Mouse (Mus musculus): ENCODE results near the gene Iqce. TPM values are rescaled to one million over a fixed set of nuclear protein-coding genes. Genes with fewer than 3 reads are reported as not detected.

The Iqce gene
- total RNA-seq (2014; rRNA removed) (2.3 and 2.4 TPM in 2 replicates), polyA plus RNA-seq (2012; rRNA removed) (3.8 and 5.5 TPM in 2 replicates)

DNA sequence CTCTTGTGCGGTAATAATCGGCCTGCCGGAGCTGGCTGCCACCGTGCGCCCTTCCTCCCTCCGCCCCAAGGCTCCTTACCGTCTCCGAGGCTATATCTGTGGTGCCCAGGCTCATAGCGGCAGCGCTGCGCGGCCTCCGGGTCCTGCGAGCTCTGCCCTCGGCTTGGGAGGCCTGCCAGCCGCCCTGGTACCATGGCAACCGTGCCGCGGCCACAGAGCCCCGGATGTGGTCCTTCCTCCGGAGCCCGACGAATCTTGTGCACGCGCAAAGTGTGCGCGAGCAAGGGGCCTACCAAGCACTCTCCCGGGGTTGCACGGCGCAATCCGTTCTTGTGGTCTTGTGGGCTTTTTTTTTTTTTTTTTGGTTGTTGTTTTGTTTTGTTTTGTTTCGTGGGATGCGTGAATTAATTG, at the start of gene Iqce:
Gene Iqce, minus strand, starts transcription at position 276 of the 411 bp plus-strand sequence.
- Histone ChIP-seq H3K79me2 (ENCODE audit: control insufficient read depth, insufficient read depth, low read length) (no peaks in the 10 kb centered on the region; the same call in 1 of the 2 replicates), H3K36me3 (ENCODE audit: control insufficient read depth, insufficient read depth, low read length) (no peaks in the 10 kb centered on the region), H3K9ac (ENCODE audit: low read depth, low read length) (peak within 1 kb of the TSS; percentile 79), H3K4me3 (ENCODE audit: insufficient read depth, low read depth, low read length) (peak within 1 kb of the TSS; percentile 83), H3K4me1 (ENCODE audit: control insufficient read depth, insufficient read depth, low read length) (peaks cover 12% of the 10 kb centered on the region), H3K27ac (replicated peaks; ENCODE audit: insufficient read depth, low read depth, low read length) (peak within 1 kb of the TSS; percentile 22), H3K27me3 (ENCODE audit: control insufficient read depth, insufficient read depth, low read length) (no peaks in the 10 kb centered on the region)
- under 1% methylated on average over 33 of the region's 33 CpGs for WGBS
- peak; percentile 71 for DNase-seq (ENCODE audit: extremely low read depth, low read depth, low spot score)
- TF ChIP-seq POLR2A (IDR thresholded peaks at IDR 0.05; ENCODE audit: extremely low read depth, insufficient read depth, low read length) (peak; percentile 31; the same call in 1 of the 2 replicates), CTCF (IDR thresholded peaks at IDR 0.05; ENCODE audit: low read depth, low read length) (no peak)

DNA sequence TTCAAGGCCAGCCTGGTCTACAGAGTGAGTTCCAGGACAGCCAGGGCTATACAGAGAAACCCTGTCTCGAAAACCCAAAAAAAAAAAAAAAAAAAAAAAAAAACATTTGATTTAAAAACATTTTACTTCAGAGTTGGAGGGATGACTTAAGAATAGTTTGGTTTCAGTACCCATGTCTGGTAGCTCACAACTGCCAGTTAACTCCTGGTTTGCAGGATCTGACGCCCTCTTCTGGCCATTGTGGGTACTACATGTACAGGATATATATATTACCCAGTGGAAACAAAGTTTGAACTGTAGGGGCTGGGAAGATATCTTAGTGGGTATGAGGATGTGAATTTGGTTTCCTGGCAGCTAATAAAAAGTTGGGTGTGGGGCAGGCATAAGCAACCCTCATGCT, 48.7 kb upstream of the Iqce start:
- H3K79me2 ChIP-seq (ENCODE audit: control insufficient read depth, insufficient read depth, low read length): no peaks in the 10 kb centered on the region
- H3K4me1 ChIP-seq (ENCODE audit: control insufficient read depth, insufficient read depth, low read length): peaks cover 3% of the 10 kb centered on the region; the same call in 1 of the 2 replicates
- H3K9ac ChIP-seq (ENCODE audit: low read depth, low read length): no peak overlapping the region
- H3K4me3 ChIP-seq (ENCODE audit: insufficient read depth, low read depth, low read length): no peak overlapping the region
- no peak overlapping the region for H3K27ac ChIP-seq (replicated peaks; ENCODE audit: insufficient read depth, low read depth, low read length)
- no peaks in the 10 kb centered on the region for H3K27me3 ChIP-seq (ENCODE audit: control insufficient read depth, insufficient read depth, low read length)
- WGBS: 2% methylated on average over 1 of the region's 2 CpGs
- DNase-seq (ENCODE audit: extremely low read depth, low read depth, low spot score): no peak
- peak; percentile 55 for TF ChIP-seq CTCF (IDR thresholded peaks at IDR 0.05; ENCODE audit: low read depth, low read length)
- no peak for TF ChIP-seq POLR2A (IDR thresholded peaks at IDR 0.05; ENCODE audit: extremely low read depth, insufficient read depth, low read length)
- no peaks in the 10 kb centered on the region for H3K36me3 ChIP-seq (ENCODE audit: control insufficient read depth, insufficient read depth, low read length)

DNA sequence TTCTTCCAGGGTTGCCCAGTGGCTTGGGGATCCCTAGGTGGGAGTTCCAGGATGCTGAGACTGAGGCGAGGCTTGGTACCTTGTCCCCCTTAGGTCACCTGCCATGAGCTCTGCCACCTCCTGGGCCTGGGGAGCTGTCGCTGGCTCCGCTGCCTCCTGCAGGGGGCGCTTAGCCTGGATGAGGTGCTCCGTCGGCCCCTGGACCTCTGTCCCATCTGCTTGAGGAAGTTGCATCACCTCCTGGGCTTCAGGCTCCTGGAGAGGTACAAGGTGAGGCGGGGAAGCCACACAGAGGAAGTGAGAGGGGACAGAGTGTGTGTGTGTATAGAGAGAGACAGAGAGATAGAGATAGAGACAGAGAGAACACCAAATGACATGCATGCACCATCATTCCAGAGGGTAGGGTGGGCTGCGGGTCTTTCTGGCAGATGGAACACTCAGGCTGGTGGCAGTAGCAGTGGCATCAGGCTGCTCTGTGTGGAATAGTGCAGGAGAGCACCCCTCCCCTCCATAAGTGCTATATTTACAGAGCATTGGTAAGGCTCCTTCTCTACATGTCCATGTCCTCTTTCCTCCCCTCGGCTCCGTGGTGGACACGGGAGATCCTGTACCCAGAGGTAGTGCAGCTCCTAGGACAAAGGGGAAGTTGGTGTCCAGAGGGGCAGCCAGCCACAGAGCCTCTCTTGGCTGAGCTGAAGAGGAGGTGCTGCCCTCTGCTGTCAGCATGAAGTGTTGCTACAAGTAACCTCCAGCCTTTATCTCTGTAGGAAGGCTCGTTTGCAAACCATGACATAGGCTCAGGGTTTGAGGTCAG, 47.1 kb upstream of the Iqce start:
- TF ChIP-seq POLR2A (IDR thresholded peaks at IDR 0.05; ENCODE audit: extremely low read depth, insufficient read depth, low read length): no peak
- peak; percentile 93 for TF ChIP-seq CTCF (IDR thresholded peaks at IDR 0.05; ENCODE audit: low read depth, low read length)
- no peaks in the 10 kb centered on the region for H3K36me3 ChIP-seq (ENCODE audit: control insufficient read depth, insufficient read depth, low read length)
- no peaks in the 10 kb centered on the region for H3K79me2 ChIP-seq (ENCODE audit: control insufficient read depth, insufficient read depth, low read length)
- no peak overlapping the region for H3K27ac ChIP-seq (replicated peaks; ENCODE audit: insufficient read depth, low read depth, low read length)
- no peak overlapping the region for H3K4me3 ChIP-seq (ENCODE audit: insufficient read depth, low read depth, low read length)
- peak; percentile 53 for DNase-seq (ENCODE audit: extremely low read depth, low read depth, low spot score)
- H3K9ac ChIP-seq (ENCODE audit: low read depth, low read length): peak overlapping the region; percentile 1; the same call in 1 of the 2 replicates
- peaks cover 3% of the 10 kb centered on the region; the same call in 1 of the 2 replicates for H3K4me1 ChIP-seq (ENCODE audit: control insufficient read depth, insufficient read depth, low read length)
- no peaks in the 10 kb centered on the region for H3K27me3 ChIP-seq (ENCODE audit: control insufficient read depth, insufficient read depth, low read length)
- 15% methylated on average over 12 of the region's 12 CpGs for WGBS

DNA sequence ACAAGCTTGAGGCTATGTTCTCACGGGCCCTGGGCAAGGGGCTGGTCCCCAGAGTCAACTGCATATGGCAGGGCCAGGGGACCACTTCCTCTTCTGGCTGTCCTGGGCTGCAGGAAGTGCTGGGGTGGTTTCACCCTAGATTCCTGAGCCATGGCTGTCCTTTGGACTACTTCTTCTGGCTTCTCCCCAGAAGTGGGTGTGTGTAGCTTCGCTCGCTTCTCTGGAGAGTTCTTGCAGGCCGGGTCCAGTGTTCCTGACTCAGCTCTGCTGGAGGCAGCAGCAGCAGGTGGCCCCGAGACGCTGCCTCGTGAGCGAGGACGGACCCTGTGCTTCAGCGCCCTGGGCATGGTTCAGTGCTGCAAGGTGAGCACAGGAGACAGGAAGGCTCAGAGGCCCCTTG, 46.2 kb upstream of the Iqce start:
- Histone ChIP-seq H3K4me3 (ENCODE audit: insufficient read depth, low read depth, low read length) (no peak overlapping the region), H3K27me3 (ENCODE audit: control insufficient read depth, insufficient read depth, low read length) (no peaks in the 10 kb centered on the region), H3K27ac (replicated peaks; ENCODE audit: insufficient read depth, low read depth, low read length) (no peak overlapping the region), H3K79me2 (ENCODE audit: control insufficient read depth, insufficient read depth, low read length) (no peaks in the 10 kb centered on the region), H3K4me1 (ENCODE audit: control insufficient read depth, insufficient read depth, low read length) (peaks cover 3% of the 10 kb centered on the region; the same call in 1 of the 2 replicates), H3K36me3 (ENCODE audit: control insufficient read depth, insufficient read depth, low read length) (no peaks in the 10 kb centered on the region), H3K9ac (ENCODE audit: low read depth, low read length) (no peak overlapping the region)
- WGBS: 81% methylated on average over 10 of the region's 10 CpGs
- no peak for DNase-seq (ENCODE audit: extremely low read depth, low read depth, low spot score)
- no peak for TF ChIP-seq POLR2A (IDR thresholded peaks at IDR 0.05; ENCODE audit: extremely low read depth, insufficient read depth, low read length)
- TF ChIP-seq CTCF (IDR thresholded peaks at IDR 0.05; ENCODE audit: low read depth, low read length): no peak

DNA sequence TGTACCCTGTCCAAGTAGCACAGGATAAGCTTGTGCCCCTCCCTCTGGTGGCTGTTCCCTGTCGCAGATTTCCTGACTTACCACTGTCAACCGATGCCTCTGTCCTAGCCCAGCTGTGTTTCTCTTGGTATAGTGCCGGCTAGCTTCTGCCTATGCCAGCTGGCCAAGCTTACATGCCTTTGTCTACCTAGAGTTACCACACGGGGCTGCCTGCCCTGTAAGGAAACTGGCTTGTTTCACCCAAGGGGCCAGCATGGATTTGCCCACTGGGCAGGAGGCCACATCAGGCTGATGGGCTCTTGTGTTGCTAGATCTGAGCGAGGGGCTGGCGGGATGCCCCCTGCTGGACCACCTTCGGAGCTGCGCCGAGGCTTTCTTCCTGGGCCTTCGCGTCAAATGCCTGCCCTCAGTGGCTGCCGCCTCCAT, 41.5 kb upstream of the Iqce start:
- Histone ChIP-seq H3K4me3 (ENCODE audit: insufficient read depth, low read depth, low read length) (no peak overlapping the region), H3K27ac (replicated peaks; ENCODE audit: insufficient read depth, low read depth, low read length) (no peak overlapping the region), H3K36me3 (ENCODE audit: control insufficient read depth, insufficient read depth, low read length) (no peaks in the 10 kb centered on the region), H3K27me3 (ENCODE audit: control insufficient read depth, insufficient read depth, low read length) (no peaks in the 10 kb centered on the region), H3K4me1 (ENCODE audit: control insufficient read depth, insufficient read depth, low read length) (no peaks in the 10 kb centered on the region), H3K9ac (ENCODE audit: low read depth, low read length) (no peak overlapping the region), H3K79me2 (ENCODE audit: control insufficient read depth, insufficient read depth, low read length) (no peaks in the 10 kb centered on the region)
- WGBS: 37% methylated on average over 12 of the region's 12 CpGs
- TF ChIP-seq POLR2A (IDR thresholded peaks at IDR 0.05; ENCODE audit: extremely low read depth, insufficient read depth, low read length) (no peak), CTCF (IDR thresholded peaks at IDR 0.05; ENCODE audit: low read depth, low read length) (0 out of 2 replicates have a peak, but pooled peaks have one; percentile 12)
- DNase-seq (ENCODE audit: extremely low read depth, low read depth, low spot score): no peak

DNA sequence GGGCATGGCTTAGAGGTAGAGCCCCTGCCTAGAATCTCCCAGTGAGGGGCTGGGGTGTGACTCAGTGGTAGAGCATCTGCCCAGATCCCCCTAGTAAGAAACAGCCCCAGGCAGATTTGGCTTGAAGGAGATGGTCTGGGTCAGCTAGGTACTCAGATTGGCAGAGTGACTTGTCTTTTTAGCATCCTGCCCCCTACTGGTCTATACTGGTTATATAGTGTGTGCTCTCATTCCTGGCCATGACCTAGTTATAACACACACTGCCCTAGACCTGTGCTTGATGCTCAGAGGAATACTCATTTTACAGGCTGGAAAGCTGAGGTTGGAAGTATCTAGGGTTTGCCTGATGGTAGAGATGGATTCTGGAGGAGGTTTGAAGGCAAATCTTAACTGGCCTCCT, 39.7 kb upstream of the Iqce start:
- Histone ChIP-seq H3K4me3 (ENCODE audit: insufficient read depth, low read depth, low read length) (no peak overlapping the region), H3K27me3 (ENCODE audit: control insufficient read depth, insufficient read depth, low read length) (0 out of 2 replicates have a peak, but pooled peaks cover 2% of the 10 kb centered on the region), H3K4me1 (ENCODE audit: control insufficient read depth, insufficient read depth, low read length) (no peaks in the 10 kb centered on the region), H3K27ac (replicated peaks; ENCODE audit: insufficient read depth, low read depth, low read length) (no peak overlapping the region), H3K36me3 (ENCODE audit: control insufficient read depth, insufficient read depth, low read length) (no peaks in the 10 kb centered on the region), H3K9ac (ENCODE audit: low read depth, low read length) (no peak overlapping the region), H3K79me2 (ENCODE audit: control insufficient read depth, insufficient read depth, low read length) (no peaks in the 10 kb centered on the region)
- peak; percentile 33 for DNase-seq (ENCODE audit: extremely low read depth, low read depth, low spot score)
- TF ChIP-seq POLR2A (IDR thresholded peaks at IDR 0.05; ENCODE audit: extremely low read depth, insufficient read depth, low read length): no peak
- TF ChIP-seq CTCF (IDR thresholded peaks at IDR 0.05; ENCODE audit: low read depth, low read length): no peak
